Mouse (Mus musculus) C2C12 (cell line): ENCODE measurements at regions not wholly inside any gene's neighbourhood (a gene's known extent, or its start where the extent isn't known, plus 50 kb on each side); places are given as distances from the start of the nearest gene placed in this dataset.

Experiments used
- CTCF ChIP-seq: IDR thresholded peaks from one replicate; pipeline ENCODE4 v1.5.1; 2011; ENCODE audit not compliant: control insufficient read depth, insufficient read depth, insufficient read length
- MAX ChIP-seq: IDR thresholded peaks from one replicate; pipeline ENCODE4 v1.6.1; 2011; ENCODE audit warnings: mild to moderate bottlenecking, control low read depth
- USF1 ChIP-seq: IDR thresholded peaks from one replicate; pipeline ENCODE4 v1.6.1; 2011; ENCODE audit warnings: low read depth, mild to moderate bottlenecking, control low read depth, moderate library complexity

DNA sequence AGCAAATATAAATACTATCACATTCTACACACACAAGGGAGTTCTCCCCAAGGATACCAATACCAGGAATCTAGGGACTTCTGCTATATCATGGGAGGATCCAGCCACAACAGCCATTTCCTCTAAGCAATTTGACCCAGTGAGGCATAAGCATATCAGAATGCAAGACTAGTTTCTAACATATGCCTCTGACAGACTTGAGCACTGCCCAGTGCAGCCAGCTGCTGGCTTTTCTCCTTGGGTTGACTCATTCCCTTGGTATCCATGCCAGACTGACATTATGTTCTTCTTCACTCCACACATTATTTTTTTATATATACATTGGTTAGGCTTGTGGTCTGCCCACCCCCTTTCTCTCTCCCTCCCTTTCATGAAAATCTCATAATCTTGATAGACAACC, 103.8 kb upstream of the Smarca2 start:
- TF ChIP-seq CTCF (no peak), USF1 (no peak), MAX (no peak)
